Mouse (Mus musculus) right cerebral cortex, postnatal 14 days (tissue): Measurements from ENCODE around the gene Sem1.
"Not testable (repeated sequence)": the region's sequence is repeated elsewhere in the genome, so short reads cannot be mapped to it uniquely, and the experiment has no call there.

Experiments
- DNase-seq: peaks from one replicate; pipeline ENCODE4 v3.0.0; 2022

The Sem1 gene

GRCm38 (mm10) chr6:6578304-6579149 lies at the start of gene Sem1:
Gene Sem1 (minus strand): TSS chr6:6578663.
- peak; percentile 89 for DNase-seq

GRCm38 (mm10) chr6:6622846-6623749 lies 44.6 kb upstream of the Sem1 start:
- peak; percentile 29 for DNase-seq

- DNase-seq = no peak
These were observed 25.4 kb upstream of the Sem1 start for GRCm38 (mm10) chr6:6603561-6604544.

DNA sequence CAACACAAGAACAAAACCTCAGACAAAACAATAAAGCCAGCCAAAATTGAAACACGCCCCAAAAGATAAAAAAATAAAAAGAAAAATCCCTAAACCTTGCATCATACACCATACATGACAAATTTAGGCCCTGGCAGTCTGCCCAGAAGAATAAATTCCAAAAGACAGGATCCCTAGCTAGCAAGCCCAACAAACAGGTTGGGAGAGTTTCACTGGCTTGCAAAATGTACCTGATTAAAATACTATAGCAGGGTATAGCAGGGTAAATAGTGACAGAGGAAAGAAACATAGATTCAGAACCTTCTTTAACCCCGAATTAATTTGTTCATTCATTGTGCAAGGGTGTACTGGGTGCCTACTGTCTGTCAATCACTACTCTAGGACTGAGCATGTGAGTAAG lies 7.8 kb upstream of the Sem1 start:
- DNase-seq = no peak

GRCm38 (mm10) chr6:6581849-6582248 lies 3.4 kb upstream of the Sem1 start:
- no peak for DNase-seq

- DNase-seq = no peak
These were observed 650 bp downstream of the Sem1 start for GRCm38 (mm10) chr6:6577741-6578284.

GRCm38 (mm10) chr6:6577291-6577690 lies 1.2 kb downstream of the Sem1 start:
- no peak for DNase-seq

GRCm38 (mm10) chr6:6575796-6576195 lies 2.7 kb downstream of the Sem1 start:
- no peak for DNase-seq

- DNase-seq = no peak
These were observed 10.0 kb downstream of the Sem1 start for GRCm38 (mm10) chr6:6568436-6568835.

DNA sequence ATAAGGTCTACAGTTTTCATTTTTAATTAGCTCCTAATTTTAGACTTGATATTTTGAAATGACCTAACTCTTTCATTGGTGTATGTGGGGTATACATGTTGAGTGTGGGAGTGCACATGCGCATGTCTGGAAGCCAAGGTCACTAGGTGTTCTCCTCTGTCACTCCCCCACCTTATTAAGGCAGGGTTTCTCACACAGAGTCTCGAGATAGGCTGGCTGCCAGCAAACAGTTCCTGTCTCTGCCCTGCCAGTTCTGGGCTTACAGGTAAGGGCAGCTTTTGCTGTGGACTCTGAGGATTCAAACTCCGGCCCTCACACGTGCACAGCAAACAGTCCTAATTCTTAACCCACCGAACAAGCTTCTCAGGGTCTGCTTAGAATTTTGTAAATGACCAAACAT lies 14.8 kb downstream of the Sem1 start:
- DNase-seq = no peak

- DNase-seq = no peak
These were observed 15.7 kb downstream of the Sem1 start for GRCm38 (mm10) chr6:6562716-6563115.

- no peak for DNase-seq
These were observed 20.8 kb downstream of the Sem1 start for GRCm38 (mm10) chr6:6557647-6558046.

- no peak for DNase-seq
These were observed 26.5 kb downstream of the Sem1 start for GRCm38 (mm10) chr6:6552006-6552405.

- no peak for DNase-seq
These were observed 30.5 kb downstream of the Sem1 start for GRCm38 (mm10) chr6:6547997-6548396.

- peak; percentile 22 for DNase-seq
These were observed 34.2 kb downstream of the Sem1 start for GRCm38 (mm10) chr6:6544255-6544645.

DNA sequence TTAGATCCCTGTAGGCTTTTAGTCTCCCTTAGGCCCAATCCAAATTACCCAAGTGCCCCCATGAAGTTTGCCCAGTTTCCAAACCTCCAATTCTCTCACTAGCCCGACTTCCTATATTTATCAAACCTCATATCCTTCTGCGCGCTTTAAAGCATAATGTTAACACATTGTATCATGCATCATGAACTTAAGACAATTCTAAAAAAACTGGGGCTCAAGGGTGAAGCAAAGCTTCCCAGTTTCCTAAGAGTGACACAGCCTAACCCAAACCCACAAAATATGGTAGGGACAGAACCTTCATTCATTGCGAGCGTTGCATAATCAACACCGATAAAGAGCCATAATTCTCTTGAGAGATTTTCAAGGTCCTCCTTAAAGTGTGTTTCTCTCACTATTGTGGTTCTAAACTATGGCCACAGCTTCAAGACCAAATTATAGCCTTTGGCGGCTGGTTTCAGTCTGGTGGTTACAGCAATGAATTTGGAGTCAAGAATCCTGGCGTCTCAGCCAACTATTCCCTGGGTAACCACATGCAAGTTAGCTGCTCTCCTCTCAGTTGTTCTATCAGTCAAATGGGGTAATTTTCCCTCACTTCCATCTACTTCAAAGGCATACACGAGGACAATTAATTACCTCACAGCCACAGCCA lies 34.7 kb downstream of the Sem1 start:
- DNase-seq = no peak

DNA sequence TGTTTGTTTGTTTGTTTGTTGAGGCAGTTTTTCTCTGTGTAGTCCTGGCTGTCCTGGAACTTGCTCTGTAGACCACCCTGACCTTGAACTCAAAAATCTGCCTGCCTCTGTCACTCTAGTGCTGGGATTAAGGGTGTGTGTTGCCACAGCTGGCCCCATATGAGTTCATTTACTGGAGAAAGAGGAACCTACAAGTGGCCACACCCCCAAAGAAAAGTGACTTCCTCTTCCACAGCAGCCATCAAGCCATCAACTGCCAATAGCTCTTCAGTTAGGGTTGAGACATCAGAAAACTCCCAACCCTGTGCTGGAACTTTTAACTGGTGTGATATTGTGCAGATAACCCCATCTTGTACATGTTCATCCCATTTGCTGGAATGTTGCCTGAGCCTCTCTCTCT lies 36.3 kb downstream of the Sem1 start:
- no peak for DNase-seq

DNA sequence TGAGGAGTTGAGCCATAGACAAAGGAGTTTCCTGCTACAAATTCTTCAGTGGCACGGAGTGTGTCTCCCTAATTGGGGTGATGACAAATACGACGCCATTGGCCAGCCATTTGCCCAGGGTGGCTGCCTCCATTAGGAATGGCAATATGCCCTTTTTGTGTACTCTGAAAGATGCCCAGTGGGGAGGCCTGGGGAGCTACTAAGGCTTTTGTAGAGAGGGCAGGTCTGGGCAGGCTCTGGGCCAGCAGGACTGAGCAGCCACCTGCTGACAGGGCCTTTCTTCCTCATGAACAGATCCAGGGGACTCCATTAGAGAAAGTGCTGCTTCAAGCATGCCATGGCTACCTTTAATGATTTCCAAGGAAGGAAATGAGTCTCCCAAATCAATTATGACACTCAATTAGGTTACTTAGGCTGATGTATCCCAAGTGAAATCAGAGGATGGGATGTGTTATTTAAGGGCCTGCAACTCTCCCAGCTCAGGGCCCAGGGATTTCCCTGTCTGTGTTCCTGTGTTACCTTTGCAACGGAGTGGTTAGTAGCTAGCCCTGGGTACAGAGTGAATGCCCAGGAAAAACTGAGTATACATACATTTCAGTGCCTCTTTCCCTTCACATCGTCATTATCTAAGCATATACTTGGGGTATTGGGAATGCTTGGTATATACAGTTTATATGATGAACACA lies 41.5 kb downstream of the Sem1 start:
- DNase-seq = no peak

DNA sequence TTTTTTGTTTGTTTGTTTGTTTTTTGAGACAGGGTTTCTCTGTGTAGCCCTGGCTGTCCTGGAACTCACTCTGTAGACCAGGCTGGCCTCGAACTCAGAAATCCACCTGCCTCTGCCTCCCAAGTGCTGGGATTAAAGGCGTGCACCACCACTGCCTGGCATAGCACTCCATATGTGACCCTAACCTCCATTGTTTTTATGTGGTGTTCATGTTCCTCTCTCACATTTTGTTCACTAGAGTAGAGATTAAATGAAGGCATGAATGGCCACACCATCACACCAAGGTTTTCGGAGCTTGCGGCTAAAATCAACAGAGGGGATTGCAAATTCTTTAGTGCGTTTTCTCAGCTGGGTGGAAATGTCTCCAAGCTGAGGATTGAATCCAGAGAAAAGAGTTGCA lies 42.1 kb downstream of the Sem1 start:
- not testable (repeated sequence) for DNase-seq
